Mouse (Mus musculus): ENCODE results near the gene Hist1h2bp.
"Not testable (repeated sequence)": the region's sequence is repeated elsewhere in the genome, so short reads cannot be mapped to it uniquely, and the experiment has no call there.

Gene Hist1h2bp

GRCm38 (mm10) chr13:21783255-21783617, 4.0 kb upstream of the Hist1h2bp start, which contains the start of gene Hist1h3i:
Gene Hist1h3i (minus strand): TSS chr13:21783370.
- peak; percentile 92 for DNase-seq (ENCODE audit: low read depth, low spot score)

GRCm38 (mm10) chr13:21783734-21784161, 3.5 kb upstream of the Hist1h2bp start:
- DNase-seq (ENCODE audit: low read depth, low spot score) = peak; percentile 73

- no peak for DNase-seq (ENCODE audit: low read depth, low spot score)
These were observed 3.0 kb upstream of the Hist1h2bp start for GRCm38 (mm10) chr13:21784311-21784710.

- DNase-seq (ENCODE audit: low read depth, low spot score) = peak; percentile 72
These were observed 917 bp upstream of the Hist1h2bp start for GRCm38 (mm10) chr13:21786189-21786898.

- peak; percentile 68 for DNase-seq (ENCODE audit: low read depth, low spot score)
These were observed 716 bp downstream of the Hist1h2bp start for GRCm38 (mm10) chr13:21787760-21788593.

- DNase-seq (ENCODE audit: low read depth, low spot score) = no peak
These were observed 2.7 kb downstream of the Hist1h2bp start for GRCm38 (mm10) chr13:21789925-21790324.

GRCm38 (mm10) chr13:21790601-21791283, 3.5 kb downstream of the Hist1h2bp start:
- DNase-seq (ENCODE audit: low read depth, low spot score) = no peak

GRCm38 (mm10) chr13:21795584-21795983, 8.3 kb downstream of the Hist1h2bp start:
- no peak for DNase-seq (ENCODE audit: low read depth, low spot score)

GRCm38 (mm10) chr13:21797163-21797562, 9.9 kb downstream of the Hist1h2bp start:
- not testable (repeated sequence) for DNase-seq (ENCODE audit: low read depth, low spot score)

GRCm38 (mm10) chr13:21803058-21803457, 15.8 kb downstream of the Hist1h2bp start:
- not testable (repeated sequence) for DNase-seq (ENCODE audit: low read depth, low spot score)

GRCm38 (mm10) chr13:21810073-21810472, 22.8 kb downstream of the Hist1h2bp start, which contains the start of the genes Hist1h2bq and Hist1h2ao:
Gene Hist1h2bq (minus strand): TSS chr13:21810197.
Gene Hist1h2ao (plus strand): TSS chr13:21810465.
- not testable (repeated sequence) for DNase-seq (ENCODE audit: low read depth, low spot score)

GRCm38 (mm10) chr13:21811074-21811473, 23.8 kb downstream of the Hist1h2bp start:
- not testable (repeated sequence) for DNase-seq (ENCODE audit: low read depth, low spot score)

- DNase-seq (ENCODE audit: low read depth, low spot score) = not testable (repeated sequence)
These were observed 24.3 kb downstream of the Hist1h2bp start, which contains the start of gene Hist1h4m for GRCm38 (mm10) chr13:21811539-21811938. Gene Hist1h4m (plus strand): TSS chr13:21811746.

GRCm38 (mm10) chr13:21812092-21812491, 24.8 kb downstream of the Hist1h2bp start:
- not testable (repeated sequence) for DNase-seq (ENCODE audit: low read depth, low spot score)

GRCm38 (mm10) chr13:21820082-21820890, 33.0 kb downstream of the Hist1h2bp start:
- not testable (repeated sequence) for DNase-seq (ENCODE audit: low read depth, low spot score)

GRCm38 (mm10) chr13:21828511-21828910, 41.2 kb downstream of the Hist1h2bp start:
- DNase-seq (ENCODE audit: low read depth, low spot score) = no peak

- DNase-seq (ENCODE audit: low read depth, low spot score) = no peak
These were observed 43.1 kb downstream of the Hist1h2bp start for GRCm38 (mm10) chr13:21830344-21830743.

GRCm38 (mm10) chr13:21831418-21832394, 44.4 kb downstream of the Hist1h2bp start, which contains the start of gene Hist1h4n:
Gene Hist1h4n (minus strand): TSS chr13:21832196.
- DNase-seq (ENCODE audit: low read depth, low spot score) = not testable (repeated sequence)

GRCm38 (mm10) chr13:21833461-21833860, 46.2 kb downstream of the Hist1h2bp start, which contains the start of the genes Hist1h2ap and Hist1h2br:
Gene Hist1h2ap (minus strand): TSS chr13:21833507.
Gene Hist1h2br (plus strand): TSS chr13:21833743.
- DNase-seq (ENCODE audit: low read depth, low spot score) = not testable (repeated sequence)
